Mouse (Mus musculus) midbrain, embryonic 11.5 days (tissue): ENCODE measurements around the gene Apaf1. TPM values are rescaled to one million over a fixed set of nuclear protein-coding genes. Genes with fewer than 3 reads are reported as not detected.

Source experiments
- ATAC-seq: fragments of 200-750 bp; cut with Nextera tagmentation; 2 replicates; pipeline ENCODE4 v1.8.0; 2017; ENCODE audit warnings: moderate TSS enrichment, moderate library complexity; ENCODE audit not compliant: low FRiP score
- DNase-seq: peaks from one replicate; pipeline ENCODE4 v3.0.0; 2015; ENCODE audit warnings: low spot score; ENCODE audit errors: missing footprints
- H3K27ac ChIP-seq: fragments of 300-500 bp; sonication (generic); 2 replicates; pipeline ENCODE4 v1.5.1; 2014; ENCODE audit warnings: low read depth, low read length
- H3K27me3 ChIP-seq: fragments of 300-500 bp; sonication (generic); 2 replicates; pipeline ENCODE4 v1.6.1; 2014; ENCODE audit warnings: mild to moderate bottlenecking, low read length, moderate library complexity, mixed read lengths; ENCODE audit not compliant: control insufficient read depth, insufficient read depth
- H3K36me3 ChIP-seq: fragments of 300-500 bp; sonication (generic); 2 replicates; pipeline ENCODE4 v1.6.1; 2014; ENCODE audit warnings: mild to moderate bottlenecking, low read length, moderate library complexity, mixed read lengths; ENCODE audit not compliant: control insufficient read depth, insufficient read depth
- H3K4me1 ChIP-seq: fragments of 300-500 bp; sonication (generic); 2 replicates; pipeline ENCODE4 v1.6.1; 2014; ENCODE audit warnings: low read length; ENCODE audit not compliant: control insufficient read depth, insufficient read depth
- H3K4me2 ChIP-seq: fragments of 300-500 bp; sonication (generic); 2 replicates; pipeline ENCODE4 v1.6.1; 2014; ENCODE audit warnings: mild to moderate bottlenecking, moderate library complexity
- H3K4me3 ChIP-seq: fragments of 300-500 bp; sonication (generic); 2 replicates; pipeline ENCODE4 v1.5.1; 2014; ENCODE audit warnings: low read depth, low read length
- H3K9ac ChIP-seq: fragments of 300-500 bp; sonication (generic); 2 replicates; pipeline ENCODE4 v1.6.1; 2014; ENCODE audit warnings: low read length
- H3K9me3 ChIP-seq: fragments of 300-500 bp; sonication (generic); 2 replicates; pipeline ENCODE4 v1.6.1; 2016; ENCODE audit warnings: low read length; ENCODE audit not compliant: control insufficient read depth
- WGBS: fragments of 180-500 bp; shearing (Covaris S2); extraction: QIAGEN DNeasy Blood & Tissue Kit; methylation state at CpG from one replicate; pipeline ENCODE4 v1.1.7; 2014; 5-methylcytosine and 5-hydroxymethylcytosine counted together
- polyA plus RNA-seq: library from polyadenylated mRNA; unstranded; fragments of >200 nt; fragmentation: Nextera tagmentation; extraction: Ambion mirVana; gene quantifications from 2 replicates; pipeline ENCODE4 v1.2.1, GENCODE M21; 2014

Apaf1 gene
- polyA plus RNA-seq, 1 experiment from 2014 or later: 23.9 TPM

DNA sequence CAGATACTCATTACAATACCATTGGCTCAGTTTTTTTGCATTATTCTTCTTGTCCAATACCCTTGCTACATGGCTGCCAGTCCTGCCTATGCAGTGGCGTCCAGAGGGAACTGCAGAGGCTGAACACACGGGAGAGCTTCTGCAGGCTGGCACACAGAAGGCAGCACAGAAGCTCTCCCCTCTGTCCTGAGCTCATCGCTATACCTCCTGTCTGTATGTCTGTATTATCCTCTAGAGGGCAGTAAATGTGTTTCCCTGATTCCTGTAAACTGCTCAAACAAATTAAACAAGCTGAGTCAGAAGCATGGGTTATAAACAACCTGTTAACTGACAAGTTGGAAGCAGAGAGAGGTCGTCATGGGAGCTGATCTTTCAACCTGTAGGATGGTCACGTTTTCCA, 21.8 kb downstream of the Apaf1 start:
- 46% methylated on average over 5 of the region's 5 CpGs for WGBS
- DNase-seq: no peak
- no peaks in the 10 kb centered on the region for H3K27me3 ChIP-seq
- no peak overlapping the region for H3K4me3 ChIP-seq
- ATAC-seq: no peak
- no peak overlapping the region for H3K4me2 ChIP-seq
- no peak overlapping the region for H3K27ac ChIP-seq
- peaks cover 6% of the 10 kb centered on the region; the same call in 1 of the 2 replicates for H3K36me3 ChIP-seq
- H3K9ac ChIP-seq: no peak overlapping the region
- H3K9me3 ChIP-seq: no peaks in the 10 kb centered on the region
- no peaks in the 10 kb centered on the region for H3K4me1 ChIP-seq

- H3K27ac ChIP-seq: no peak overlapping the region
- H3K36me3 ChIP-seq: peaks cover 6% of the 10 kb centered on the region; the same call in 1 of the 2 replicates
- DNase-seq (no peak), ATAC-seq (no peak)
- no peak overlapping the region for H3K9ac ChIP-seq
- H3K4me2 ChIP-seq: no peak overlapping the region
- no peaks in the 10 kb centered on the region for H3K27me3 ChIP-seq
- no peaks in the 10 kb centered on the region for H3K9me3 ChIP-seq
- no peaks in the 10 kb centered on the region for H3K4me1 ChIP-seq
- no peak overlapping the region for H3K4me3 ChIP-seq
Measured at GRCm38 (mm10) chr10:91052734-91053133, 29.8 kb downstream of the Apaf1 start.

- Histone ChIP-seq H3K4me1 (no peaks in the 10 kb centered on the region), H3K4me3 (no peak overlapping the region), H3K36me3 (peaks cover 6% of the 10 kb centered on the region; the same call in 1 of the 2 replicates), H3K9ac (no peak overlapping the region), H3K27me3 (no peaks in the 10 kb centered on the region), H3K27ac (no peak overlapping the region), H3K4me2 (no peak overlapping the region), H3K9me3 (no peaks in the 10 kb centered on the region)
- 91% methylated on average over 3 of the region's 3 CpGs for WGBS
- ATAC-seq (no peak), DNase-seq (no peak)
Measured at GRCm38 (mm10) chr10:91051156-91051555, 31.4 kb downstream of the Apaf1 start.

DNA sequence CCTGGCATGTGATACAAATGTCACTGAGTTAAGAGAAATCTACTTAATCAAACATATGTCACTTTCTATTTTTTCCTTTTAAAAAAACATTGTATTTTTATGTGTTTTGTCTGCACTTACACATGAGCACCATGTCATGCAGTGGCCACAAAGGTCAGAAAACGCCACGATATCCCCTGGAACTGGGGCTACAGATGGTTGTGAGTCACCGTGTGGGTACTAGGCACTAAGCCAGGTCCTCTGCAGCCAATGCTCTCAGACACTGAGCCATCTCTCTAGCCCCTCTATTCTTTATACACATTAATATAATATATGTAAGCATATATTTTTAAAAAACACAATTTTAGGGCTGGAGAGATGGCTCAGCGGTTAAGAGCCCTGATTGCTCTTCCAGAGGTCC, 32.9 kb downstream of the Apaf1 start:
- Histone ChIP-seq H3K4me3 (no peak overlapping the region), H3K36me3 (0 out of 2 replicates have a peak, but pooled peaks cover 3% of the 10 kb centered on the region), H3K4me1 (no peaks in the 10 kb centered on the region), H3K27ac (no peak overlapping the region), H3K4me2 (no peak overlapping the region), H3K9ac (no peak overlapping the region), H3K27me3 (no peaks in the 10 kb centered on the region), H3K9me3 (no peaks in the 10 kb centered on the region)
- ATAC-seq (no peak), DNase-seq (no peak)
- WGBS: 94% methylated on average over 4 of the region's 4 CpGs

GRCm38 (mm10) chr10:91033942-91034341, 48.6 kb downstream of the Apaf1 start:
- WGBS: 22% methylated on average over 8 of the region's 8 CpGs
- Histone ChIP-seq H3K4me3 (no peak overlapping the region), H3K9ac (no peak overlapping the region), H3K9me3 (no peaks in the 10 kb centered on the region), H3K27ac (no peak overlapping the region), H3K36me3 (no peaks in the 10 kb centered on the region; the same call in 1 of the 2 replicates), H3K4me2 (no peak overlapping the region), H3K27me3 (no peaks in the 10 kb centered on the region), H3K4me1 (no peaks in the 10 kb centered on the region)
- DNase-seq (peak; percentile 93), ATAC-seq (peak; percentile 72; the same call in 1 of the 2 replicates)

GRCm38 (mm10) chr10:91032399-91032798, 50.2 kb downstream of the Apaf1 start:
- H3K27me3 ChIP-seq: no peaks in the 10 kb centered on the region
- ATAC-seq (peak; percentile 69; the same call in 1 of the 2 replicates), DNase-seq (peak; percentile 95)
- H3K4me3 ChIP-seq: no peak overlapping the region
- peaks cover 3% of the 10 kb centered on the region; the same call in 1 of the 2 replicates for H3K36me3 ChIP-seq
- H3K4me1 ChIP-seq: no peaks in the 10 kb centered on the region
- WGBS: 21% methylated on average over 4 of the region's 4 CpGs
- H3K9me3 ChIP-seq: no peaks in the 10 kb centered on the region
- H3K4me2 ChIP-seq: no peak overlapping the region
- H3K27ac ChIP-seq: no peak overlapping the region
- no peak overlapping the region for H3K9ac ChIP-seq

DNA sequence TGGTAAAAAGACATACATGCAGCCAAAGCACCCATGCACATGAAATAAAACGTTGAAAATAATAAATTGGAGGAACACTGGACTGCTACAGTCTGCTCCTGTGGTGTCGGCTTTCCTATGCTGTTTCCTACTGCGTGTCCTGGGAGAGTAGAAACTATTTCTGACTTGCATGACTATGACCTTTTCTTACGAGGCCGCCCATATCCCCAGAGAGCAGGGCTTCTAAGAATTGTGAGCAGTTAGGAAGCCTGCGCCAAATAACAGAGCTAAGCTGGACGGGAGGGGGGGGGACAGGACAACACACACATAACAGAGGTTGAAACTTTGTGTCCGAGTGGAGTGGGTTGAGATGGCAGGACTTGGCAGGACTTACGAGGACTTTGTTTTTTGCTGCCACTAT, 51.4 kb downstream of the Apaf1 start:
- 83% methylated on average over 9 of the region's 9 CpGs for WGBS
- DNase-seq: no peak
- no peak overlapping the region for H3K4me2 ChIP-seq

GRCm38 (mm10) chr10:91029002-91029539, 53.5 kb downstream of the Apaf1 start:
- Histone ChIP-seq H3K27ac (no peak overlapping the region), H3K4me1 (no peaks in the 10 kb centered on the region), H3K27me3 (no peaks in the 10 kb centered on the region), H3K36me3 (peaks cover 3% of the 10 kb centered on the region; the same call in 1 of the 2 replicates), H3K4me2 (no peak overlapping the region), H3K9ac (no peak overlapping the region), H3K4me3 (no peak overlapping the region), H3K9me3 (no peaks in the 10 kb centered on the region)
- DNase-seq (no peak), ATAC-seq (no peak)

More for the DNA sequence above, 51.4 kb downstream of the Apaf1 start:
- Histone ChIP-seq H3K36me3 (peaks cover 3% of the 10 kb centered on the region; the same call in 1 of the 2 replicates), H3K27ac (no peak overlapping the region), H3K4me3 (no peak overlapping the region), H3K4me1 (no peaks in the 10 kb centered on the region), H3K9me3 (no peaks in the 10 kb centered on the region), H3K9ac (no peak overlapping the region), H3K27me3 (no peaks in the 10 kb centered on the region)
- no peak for ATAC-seq

- peaks cover 3% of the 10 kb centered on the region; the same call in 1 of the 2 replicates for H3K36me3 ChIP-seq
- no peak for ATAC-seq
- H3K9me3 ChIP-seq: no peaks in the 10 kb centered on the region
- H3K4me1 ChIP-seq: no peaks in the 10 kb centered on the region
- no peak overlapping the region for H3K9ac ChIP-seq
- H3K4me3 ChIP-seq: no peak overlapping the region
- no peak for DNase-seq
- WGBS: 79% methylated on average over 5 of the region's 5 CpGs
- no peaks in the 10 kb centered on the region for H3K27me3 ChIP-seq
- no peak overlapping the region for H3K27ac ChIP-seq
- H3K4me2 ChIP-seq: no peak overlapping the region
Measured at GRCm38 (mm10) chr10:91027964-91028363, 54.6 kb downstream of the Apaf1 start.
